Mouse (Mus musculus) stomach, postnatal 0 days (tissue): ENCODE data around the gene Serping1. TPM values are rescaled to one million over a fixed set of nuclear protein-coding genes. Genes with fewer than 3 reads are reported as not detected.

Experiments used
- ATAC-seq: fragments of 200-750 bp; cut with Nextera tagmentation; 2 replicates; pipeline ENCODE4 v1.8.0; 2017; ENCODE audit not compliant: low FRiP score, low TSS enrichment
- DNase-seq: peaks from one replicate; pipeline ENCODE4 v3.0.0-alpha.2; 2016; ENCODE audit warnings: low spot score
- H3K27ac ChIP-seq: fragments of 300-500 bp; sonication (generic); replicated peaks from 2 replicates; pipeline ENCODE4 v1.5.1; 2014; ENCODE audit warnings: mild to moderate bottlenecking, control low read depth
- H3K27me3 ChIP-seq: fragments of 300-500 bp; sonication (generic); 2 replicates; pipeline ENCODE4 v1.6.1; 2014; ENCODE audit warnings: low read length; ENCODE audit not compliant: control insufficient read depth, insufficient read depth
- H3K36me3 ChIP-seq: fragments of 300-500 bp; sonication (generic); 2 replicates; pipeline ENCODE4 v1.6.1; 2014; ENCODE audit warnings: low read length, mixed read lengths; ENCODE audit not compliant: control insufficient read depth, insufficient read depth
- H3K4me1 ChIP-seq: fragments of 300-500 bp; sonication (generic); replicated peaks from 2 replicates; pipeline ENCODE4 v1.6.1; 2014; ENCODE audit warnings: antibody characterized with exemption; ENCODE audit not compliant: control insufficient read depth, insufficient read depth
- H3K4me2 ChIP-seq: fragments of 300-500 bp; sonication (generic); replicated peaks from 2 replicates; pipeline ENCODE4 v1.6.1; 2014; ENCODE audit warnings: low read depth, mild to moderate bottlenecking, control low read depth, moderate library complexity
- H3K4me3 ChIP-seq: fragments of 300-500 bp; sonication (generic); 2 replicates; pipeline ENCODE4 v1.5.1; 2014; ENCODE audit warnings: low read depth, low read length, control low read depth
- H3K9ac ChIP-seq: fragments of 300-500 bp; sonication (generic); 2 replicates; pipeline ENCODE4 v1.6.1; 2014; ENCODE audit warnings: mild to moderate bottlenecking, low read length, control low read depth, mixed read lengths
- H3K9me3 ChIP-seq: fragments of 300-500 bp; sonication (generic); 2 replicates; pipeline ENCODE4 v1.6.1; 2016; ENCODE audit warnings: low read length; ENCODE audit not compliant: control insufficient read depth
- CTCF ChIP-seq: IDR thresholded peaks from 2 replicates; pipeline ENCODE4 v1.5.1; 2016; ENCODE audit warnings: antibody characterized with exemption, low read depth, mild to moderate bottlenecking, moderate library complexity
- EP300 ChIP-seq: optimal IDR thresholded peaks from 2 replicates; pipeline ENCODE3; 2016; ENCODE audit warnings: antibody characterized with exemption
- WGBS: fragments of 180-500 bp; shearing (Covaris S2); extraction: QIAGEN DNeasy Blood & Tissue Kit; methylation state at CpG from one replicate; pipeline ENCODE4 v1.1.7; 2014; 5-methylcytosine and 5-hydroxymethylcytosine counted together
- microRNA counts: library from miRNA; unstranded; fragments of <30 nt; microRNA quantifications from one replicate; lab custom pipeline; 2015
- microRNA-seq: library from miRNA; unstranded; fragments of <30 nt; microRNA quantifications from one replicate; pipeline ENCODE4, GENCODE M21; 2016
- polyA plus RNA-seq: library from polyadenylated mRNA; unstranded; fragments of >200 nt; fragmentation: Nextera tagmentation; extraction: Ambion mirVana; gene quantifications from 2 replicates; pipeline ENCODE4 v1.2.1, GENCODE M21; 2015

Gene Serping1
- polyA plus RNA-seq, 1 experiment from 2014 or later: 103 TPM

GRCm38 (mm10) chr2:84717357-84717756 is 57.9 kb downstream of the Serping1 start:
- TF ChIP-seq CTCF: no peak
- TF ChIP-seq EP300: no peak
- no peak overlapping the region for H3K27ac ChIP-seq
- 98% methylated on average over 4 of the region's 4 CpGs for WGBS
- no peaks in the 10 kb centered on the region for H3K36me3 ChIP-seq
- no peaks in the 10 kb centered on the region for H3K27me3 ChIP-seq
- no peak overlapping the region for H3K4me3 ChIP-seq
- H3K9me3 ChIP-seq: no peaks in the 10 kb centered on the region
- H3K4me1 ChIP-seq: no peaks in the 10 kb centered on the region
- no peak overlapping the region for H3K4me2 ChIP-seq
- H3K9ac ChIP-seq: no peak overlapping the region
- DNase-seq (no peak), ATAC-seq (no peak)

GRCm38 (mm10) chr2:84716423-84717355 is 58.6 kb downstream of the Serping1 start:
- Histone ChIP-seq H3K36me3 (no peaks in the 10 kb centered on the region), H3K27me3 (no peaks in the 10 kb centered on the region), H3K27ac (peak overlapping the region; percentile 91), H3K9ac (peak overlapping the region; percentile 69), H3K4me2 (peak overlapping the region; percentile 79), H3K4me1 (no peaks in the 10 kb centered on the region), H3K9me3 (no peaks in the 10 kb centered on the region), H3K4me3 (peak overlapping the region; percentile 93)
- WGBS: 17% methylated on average over 9 of the region's 9 CpGs
- TF ChIP-seq CTCF (no peak), EP300 (no peak)
- DNase-seq (no peak), ATAC-seq (no peak)

GRCm38 (mm10) chr2:84715562-84716361 is 59.5 kb downstream of the Serping1 start:
- H3K4me1 ChIP-seq: no peaks in the 10 kb centered on the region
- TF ChIP-seq CTCF (no peak), EP300 (peak; percentile 93)
- DNase-seq: peak; percentile 64
- H3K27me3 ChIP-seq: no peaks in the 10 kb centered on the region
- H3K27ac ChIP-seq: peak overlapping the region; percentile 97
- peak; percentile 95 for ATAC-seq
- peak overlapping the region; percentile 79 for H3K4me2 ChIP-seq
- no peaks in the 10 kb centered on the region; the same call in 1 of the 2 replicates for H3K36me3 ChIP-seq
- WGBS: under 1% methylated on average over 33 of the region's 33 CpGs
- H3K9ac ChIP-seq: peak overlapping the region; percentile 69
- peak overlapping the region; percentile 93 for H3K4me3 ChIP-seq
- H3K9me3 ChIP-seq: no peaks in the 10 kb centered on the region

MicroRNAs encoded within 50 kb of the gene (microRNA counts, 519-probe panel; counts per million panel counts)
- microRNA mmu-miR-130a (lab: Ali Mortazavi, UCI): 7,544 counts per million, percentile 96 among the panel's probes with 10 or more counts

Small RNAs within 50 kb of the gene (microRNA-seq; reads per million reads assigned to microRNA genes)
- gene Mir130a: 21,219 reads per million, percentile 96 among the genes with 10 or more reads in this experiment

Other genes starting within 250 kb of the Serping1 start
- gene Ctnnd1, start 124.7 kb downstream of the Serping1 start, polyA plus RNA-seq: 34.5 and 38.8 TPM in 2 replicates
- 0.07 and 0.11 TPM in 2 replicates for gene Btbd18, start 116.4 kb downstream of the Serping1 start, polyA plus RNA-seq
- 111 and 123 TPM in 2 replicates for gene Selenoh, start 104.7 kb downstream of the Serping1 start, polyA plus RNA-seq
- gene Gm28635, start 97.4 kb downstream of the Serping1 start, polyA plus RNA-seq: not detected in 2 replicates
- gene Med19, start 97.0 kb downstream of the Serping1 start, polyA plus RNA-seq: 18.1 and 18.2 TPM in 2 replicates
- gene Tmx2, start 96.3 kb downstream of the Serping1 start, polyA plus RNA-seq: 80.9 and 86.0 TPM in 2 replicates
- 24.1 and 29.7 TPM in 2 replicates for gene Zdhhc5, start 60.3 kb downstream of the Serping1 start, polyA plus RNA-seq
- 16.3 and 16.5 TPM in 2 replicates for gene Clp1, start 48.1 kb downstream of the Serping1 start, polyA plus RNA-seq
- 1.6 and 2.4 TPM in 2 replicates for gene Ypel4, start 41.4 kb downstream of the Serping1 start, polyA plus RNA-seq
- 3.8 and 3.9 TPM in 2 replicates for gene Gm19426, start 31.8 kb downstream of the Serping1 start, polyA plus RNA-seq
- gene Ube2l6, start 23.4 kb upstream of the Serping1 start, polyA plus RNA-seq: 27.6 and 28.6 TPM in 2 replicates
- gene Smtnl1, start 47.2 kb upstream of the Serping1 start, polyA plus RNA-seq: 0.05 TPM in 1 of 2 replicates, not detected in the other
- 37.7 and 42.3 TPM in 2 replicates for gene Timm10, start 51.6 kb upstream of the Serping1 start, polyA plus RNA-seq
- gene Slc43a1, start 63.4 kb upstream of the Serping1 start, polyA plus RNA-seq: 5.1 and 5.4 TPM in 2 replicates
- gene Rtn4rl2, start 111.3 kb upstream of the Serping1 start, polyA plus RNA-seq: 0.41 and 0.53 TPM in 2 replicates
- gene Slc43a3, start 161.1 kb upstream of the Serping1 start, polyA plus RNA-seq: 14.3 and 16.5 TPM in 2 replicates
- 0.16 TPM in 1 of 2 replicates, not detected in the other for gene Prg2, start 205.0 kb upstream of the Serping1 start, polyA plus RNA-seq
- gene Prg3, start 212.8 kb upstream of the Serping1 start, polyA plus RNA-seq: not detected in 2 replicates